Mouse (Mus musculus): ENCODE measurements around the gene Smyd3.

Smyd3 gene

DNA sequence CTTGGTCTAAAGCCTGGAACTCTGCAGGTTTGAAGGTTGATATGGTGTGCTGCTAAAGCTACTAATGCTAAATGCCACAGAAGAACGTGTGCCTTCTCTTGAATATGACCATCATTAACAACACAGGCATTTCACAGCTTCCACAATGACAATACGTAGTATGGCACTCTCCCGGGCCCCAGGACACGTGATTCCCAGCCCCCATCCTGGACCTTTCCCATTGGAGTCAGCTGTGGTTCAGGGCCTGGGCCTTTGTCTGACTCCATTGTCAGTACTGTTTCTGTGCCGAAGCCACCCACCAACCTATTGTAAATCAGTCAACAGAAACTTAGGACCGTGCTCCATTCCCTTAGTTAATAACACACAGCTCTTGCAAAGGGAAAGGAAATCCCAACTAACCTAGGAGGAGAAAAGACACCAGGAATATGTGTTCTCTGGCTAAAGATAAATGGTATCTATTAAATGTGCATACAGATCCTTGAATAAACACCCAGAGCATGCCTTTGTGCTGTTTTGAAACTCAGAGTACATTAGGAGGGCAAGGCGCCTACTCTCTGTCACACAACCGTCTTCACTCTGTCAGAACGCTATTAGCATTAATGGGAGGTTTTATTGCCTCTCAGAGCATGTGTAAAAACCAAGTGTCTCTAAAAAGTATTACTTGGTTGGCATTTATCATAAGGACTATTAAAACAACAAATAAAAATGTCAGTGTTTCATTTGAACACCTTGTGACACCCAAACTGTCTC is 397.4 kb downstream of the Smyd3 start:
- peak; percentile 40 for DNase-seq (ENCODE audit: extremely low spot score, low spot score)

DNA sequence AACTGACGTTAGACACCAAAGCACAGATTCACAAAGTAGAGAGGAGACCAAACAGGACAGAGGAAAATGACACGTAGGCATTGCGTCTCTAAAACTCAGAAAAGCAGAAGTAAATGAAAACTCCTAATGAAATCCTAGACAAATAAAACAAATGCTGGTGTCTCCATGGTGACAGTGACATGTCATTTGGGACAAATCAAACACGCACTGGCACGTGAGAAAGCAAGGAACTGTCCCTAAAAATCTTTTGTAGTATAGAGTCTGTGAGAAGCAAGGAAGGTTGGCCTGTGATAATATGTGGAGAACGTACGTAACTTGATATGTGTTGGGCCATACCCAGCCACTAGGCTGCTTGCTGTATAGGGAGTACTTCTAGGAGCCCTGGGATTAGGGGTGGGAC is 399.2 kb downstream of the Smyd3 start:
- no peak for DNase-seq (ENCODE audit: extremely low spot score, low spot score)

DNA sequence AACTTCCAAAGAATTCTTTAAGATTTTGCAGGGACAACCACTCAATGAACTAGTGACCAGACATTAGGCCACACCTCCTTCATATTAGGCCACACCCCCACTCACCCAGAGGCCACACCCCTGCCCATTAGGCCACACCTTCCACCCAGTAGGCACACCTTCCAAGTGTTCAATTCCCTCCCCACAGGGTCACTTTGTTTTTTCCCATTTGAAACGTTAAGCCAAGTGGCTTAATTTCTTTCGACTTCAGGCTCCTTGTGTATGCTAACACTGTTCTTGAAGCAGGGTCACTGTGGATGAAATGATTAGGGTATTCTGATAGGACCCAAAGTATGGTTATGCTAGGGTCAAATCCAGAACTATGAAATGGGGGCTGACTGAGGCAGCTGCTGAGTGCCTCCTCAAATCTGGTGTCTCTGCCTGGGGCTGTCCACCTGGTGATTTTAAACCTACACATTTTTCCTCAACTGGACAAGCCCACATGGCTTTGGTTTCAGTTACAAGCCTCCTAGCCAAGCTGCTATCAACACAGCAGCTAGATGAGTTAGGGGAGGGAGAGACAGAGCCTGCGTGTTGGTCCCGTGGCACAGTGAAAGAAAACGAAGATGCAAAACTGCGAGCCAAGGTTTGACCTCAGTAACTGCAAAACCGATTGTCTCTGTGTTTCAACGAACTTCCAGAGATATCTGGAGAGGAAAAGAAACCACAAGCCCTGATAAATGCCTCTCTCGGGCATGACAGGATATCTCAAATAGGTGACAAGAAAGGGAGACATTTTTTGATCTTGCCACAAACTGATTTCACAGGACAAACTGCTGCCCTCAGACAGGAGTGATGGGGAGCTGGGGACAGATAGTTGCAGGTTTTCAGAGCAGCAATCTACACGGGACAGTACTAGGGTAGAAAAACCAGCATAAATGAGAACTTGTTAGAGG is 400.8 kb downstream of the Smyd3 start:
- DNase-seq (ENCODE audit: extremely low spot score, low spot score) = no peak

DNA sequence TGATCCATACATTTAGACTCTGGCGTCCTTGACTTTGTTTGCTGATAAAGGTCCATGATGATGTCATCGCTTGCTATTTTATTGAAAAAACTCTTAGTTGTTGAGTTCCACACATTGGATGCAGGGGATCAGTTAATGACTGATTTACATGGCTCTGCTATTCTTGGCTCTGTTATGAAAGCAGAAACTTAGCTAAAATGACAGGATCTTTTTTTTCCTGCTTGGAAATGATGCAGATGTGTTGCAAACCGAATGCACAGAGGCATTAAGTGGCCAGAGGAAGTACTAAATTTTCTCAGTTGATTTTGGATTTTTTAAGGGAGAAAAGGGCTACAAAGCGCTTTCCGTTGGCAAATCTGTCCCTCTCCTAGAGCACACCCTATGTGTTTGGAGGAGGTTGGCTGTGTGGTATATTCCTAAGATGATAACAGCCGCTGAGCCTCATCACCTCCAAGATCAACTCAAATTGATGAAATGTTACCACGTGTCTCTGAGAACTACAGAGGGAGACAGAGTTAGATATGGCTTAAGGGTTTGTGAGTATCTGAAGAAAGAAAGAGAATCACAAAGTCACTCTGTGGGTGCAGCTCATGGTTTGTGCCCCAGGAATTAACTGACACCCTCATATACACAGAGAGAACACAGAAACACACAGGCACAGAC is 402.9 kb downstream of the Smyd3 start:
- DNase-seq (ENCODE audit: extremely low spot score, low spot score) = no peak

DNA sequence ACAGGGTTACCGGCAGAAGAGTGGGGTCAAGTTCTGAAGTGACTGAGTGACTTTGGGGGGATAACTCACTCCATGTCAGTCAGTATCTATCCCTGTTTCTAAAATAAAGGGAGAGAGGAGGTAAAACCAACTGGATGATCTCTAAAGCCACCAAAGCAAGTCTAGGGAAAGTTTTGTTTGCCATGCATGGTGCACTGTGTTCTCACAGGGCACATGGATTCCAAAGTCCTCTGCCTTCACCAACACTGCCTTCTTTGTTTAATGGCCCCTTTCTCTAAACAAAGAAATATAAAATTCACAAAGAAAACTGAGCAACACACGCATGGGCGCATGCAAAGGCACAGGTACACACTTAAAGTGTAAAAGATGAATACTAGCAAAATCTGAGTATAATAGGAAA is 403.5 kb downstream of the Smyd3 start:
- DNase-seq (ENCODE audit: extremely low spot score, low spot score) = no peak

DNA sequence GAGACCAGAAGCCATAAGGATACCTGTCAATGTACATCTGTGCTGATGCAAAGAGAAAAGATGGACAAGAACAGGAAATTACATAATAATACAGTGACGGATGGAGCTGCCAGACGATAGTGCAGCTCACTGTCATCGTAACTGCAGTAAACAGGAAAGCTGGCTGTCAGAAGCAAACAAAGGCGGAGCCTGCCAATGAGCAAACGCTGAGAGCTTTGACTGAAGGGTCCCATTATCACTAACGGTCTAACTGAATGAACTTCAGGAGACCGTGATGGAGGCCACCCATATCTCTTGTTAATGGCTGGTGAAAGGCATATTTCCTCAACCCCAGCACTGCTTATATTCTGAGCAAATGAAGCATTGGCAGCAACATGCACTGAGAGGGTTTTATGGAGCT is 409.1 kb downstream of the Smyd3 start:
- DNase-seq (ENCODE audit: extremely low spot score, low spot score) = no peak

DNA sequence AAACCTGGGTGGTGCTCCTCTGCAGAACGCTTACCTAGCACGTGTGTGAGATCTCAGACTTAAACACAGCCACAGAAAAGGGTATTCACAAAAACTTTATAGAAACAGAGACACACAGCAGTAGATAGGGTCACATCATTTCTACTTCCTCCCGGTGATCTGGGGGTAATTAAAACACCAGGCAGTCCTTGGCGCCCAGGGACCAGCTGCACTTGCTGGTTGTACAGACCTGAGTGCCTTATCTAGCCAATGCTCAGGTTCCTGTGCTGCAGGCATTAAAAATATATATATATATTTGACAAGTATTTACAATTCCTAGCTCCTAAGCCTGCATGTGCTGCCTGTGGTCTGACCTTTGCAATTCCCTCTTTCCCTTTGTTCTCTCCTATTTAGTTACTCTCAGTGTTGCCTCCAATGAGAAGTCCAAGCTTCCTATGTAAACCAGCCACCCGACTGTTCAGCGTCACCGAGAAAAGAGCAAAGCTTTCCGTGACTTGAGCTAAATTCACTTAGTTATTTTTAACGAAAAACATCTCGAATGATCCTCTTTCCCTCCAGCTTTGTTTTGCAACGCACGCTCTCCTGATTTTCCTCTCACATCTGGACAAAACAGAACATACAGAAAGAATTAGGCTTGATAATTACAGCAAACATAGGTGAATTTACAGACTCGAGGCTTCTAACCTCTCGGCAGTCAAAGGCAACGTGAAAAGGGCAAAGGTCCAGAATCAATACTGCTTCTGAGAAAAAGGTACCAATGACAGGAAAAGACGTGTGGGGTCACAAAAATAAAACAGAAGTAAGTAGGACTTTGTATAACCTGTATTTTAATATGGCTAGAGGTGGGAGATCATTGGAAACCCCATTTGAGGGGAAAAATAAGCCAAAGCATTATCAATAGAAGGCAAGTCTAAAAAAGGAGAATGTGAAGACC is 409.8 kb downstream of the Smyd3 start:
- no peak for DNase-seq (ENCODE audit: extremely low spot score, low spot score)

DNA sequence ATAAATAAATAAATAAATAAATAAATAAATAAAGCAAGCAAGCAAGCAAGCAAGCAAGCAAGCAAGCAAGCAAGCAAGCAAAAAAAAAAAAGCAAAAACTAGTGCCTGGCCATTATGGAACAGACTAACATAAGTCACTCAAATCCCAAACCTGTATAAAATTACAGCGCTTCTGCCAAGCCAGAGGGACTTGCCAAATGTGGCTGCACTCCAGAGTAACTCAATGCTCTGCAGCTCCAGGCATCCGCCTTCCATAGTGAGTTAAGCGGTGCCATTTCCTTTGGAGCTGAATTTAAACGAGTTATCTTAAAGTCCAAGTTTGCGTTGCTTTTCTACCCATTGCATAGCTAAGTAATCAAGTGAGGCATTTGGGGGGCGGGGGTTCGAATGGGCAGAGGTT is 410.6 kb downstream of the Smyd3 start:
- DNase-seq (ENCODE audit: extremely low spot score, low spot score) = no peak

DNA sequence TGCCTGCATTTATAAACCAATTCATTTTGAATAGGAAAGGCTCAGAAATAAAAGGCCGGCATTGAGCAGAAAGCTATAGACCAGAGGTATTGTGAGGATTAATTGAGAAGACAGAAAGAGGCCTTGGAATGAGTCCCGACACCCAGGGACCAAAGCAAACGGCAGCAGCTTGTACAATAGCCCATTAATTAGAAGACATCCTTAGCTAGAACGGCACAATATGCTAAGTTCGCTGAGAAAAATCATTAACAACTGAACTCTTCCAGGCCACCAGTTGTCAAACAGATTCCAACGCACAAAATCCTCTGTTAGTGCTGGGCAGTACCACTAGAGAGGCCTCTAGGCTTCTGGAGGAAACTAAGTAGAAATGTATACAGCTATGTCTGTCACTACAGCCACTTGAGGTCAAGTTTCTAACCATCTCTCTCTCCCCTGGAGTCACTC is 411.1 kb downstream of the Smyd3 start:
- no peak for DNase-seq (ENCODE audit: extremely low spot score, low spot score)

DNA sequence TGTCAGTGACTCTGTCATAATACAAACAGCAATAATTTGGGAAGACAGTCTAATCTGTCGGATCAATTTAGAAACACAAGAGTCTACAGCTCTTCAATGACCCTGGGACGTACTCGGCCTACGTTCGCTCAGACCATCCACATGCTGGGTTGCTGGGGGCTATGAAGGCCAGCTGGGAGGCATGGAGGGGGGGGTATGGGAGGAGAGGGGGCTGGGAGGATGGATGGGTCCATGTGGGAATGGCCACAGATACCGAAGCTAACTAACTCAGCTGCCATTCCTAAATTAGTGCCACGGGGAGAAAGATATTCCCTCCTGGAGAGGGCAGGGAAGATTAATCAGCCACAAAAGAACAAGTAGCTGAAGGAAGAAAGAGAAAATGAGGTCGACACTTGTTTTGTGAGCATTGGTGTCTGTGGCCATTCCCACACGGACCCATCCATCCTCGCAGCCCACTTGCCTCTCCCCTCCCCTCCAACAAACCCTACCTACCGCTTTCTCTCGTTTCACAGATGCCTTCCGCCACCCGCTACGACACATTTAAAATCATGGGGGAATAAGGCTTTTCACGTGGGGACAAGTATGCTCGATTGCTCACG is 411.6 kb downstream of the Smyd3 start:
- DNase-seq (ENCODE audit: extremely low spot score, low spot score) = no peak

DNA sequence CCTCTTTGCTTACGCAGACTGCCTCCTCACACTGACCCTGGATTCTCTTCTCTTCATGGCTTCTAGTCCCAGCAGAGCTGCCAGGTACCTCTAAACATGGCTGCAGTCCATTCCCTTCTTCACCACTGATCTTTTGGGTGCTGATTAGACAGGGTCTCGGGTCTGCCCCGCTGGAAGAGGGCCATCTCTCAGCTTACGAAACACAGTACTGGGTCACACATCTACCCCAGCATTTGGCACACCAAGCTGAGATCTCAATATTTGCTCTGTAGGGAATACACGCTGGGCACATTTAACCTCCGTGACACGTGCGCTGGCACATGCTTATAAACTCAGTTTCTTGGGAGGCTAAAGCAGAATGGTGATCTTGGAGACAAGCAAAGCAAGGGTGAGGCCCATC is 413.4 kb downstream of the Smyd3 start:
- no peak for DNase-seq (ENCODE audit: extremely low spot score, low spot score)

DNA sequence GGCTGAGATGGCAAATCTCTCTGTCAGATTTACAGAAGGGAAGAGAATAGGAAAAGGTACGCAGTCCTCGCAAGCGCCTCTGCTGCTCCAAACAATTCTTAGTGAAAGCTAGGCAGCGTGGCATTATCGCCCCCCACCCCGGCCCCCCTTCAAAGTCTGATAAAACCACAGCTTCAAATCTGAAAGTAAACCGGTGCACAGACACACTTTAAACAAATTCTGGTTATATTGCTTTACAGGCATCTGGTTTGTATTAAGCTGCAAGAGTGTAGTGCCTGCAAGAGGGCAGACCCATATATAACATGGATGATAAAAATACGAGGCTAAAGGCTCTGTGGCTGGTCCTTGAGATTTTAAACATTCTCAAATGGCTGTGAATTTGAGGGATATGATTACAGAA is 420.8 kb downstream of the Smyd3 start:
- DNase-seq (ENCODE audit: extremely low spot score, low spot score) = no peak

DNA sequence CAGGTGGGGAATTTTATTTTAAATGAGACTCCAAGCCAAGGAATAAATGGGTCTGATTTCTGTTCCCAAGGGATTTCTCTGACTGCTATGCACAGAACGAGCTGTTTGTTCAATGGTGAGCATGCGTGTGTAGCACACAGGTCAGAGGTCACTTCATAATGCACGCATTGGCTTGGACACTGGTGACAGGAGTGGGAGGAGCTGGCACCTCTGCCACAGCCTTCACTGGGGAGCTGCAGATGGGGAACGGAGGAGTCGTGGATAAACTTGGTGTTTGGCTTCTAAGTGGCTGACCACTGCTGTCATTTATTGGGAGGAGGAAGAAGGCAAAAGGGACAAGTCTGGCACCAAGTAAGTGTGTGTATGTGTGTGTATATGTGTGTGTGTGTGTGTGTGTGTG is 421.5 kb downstream of the Smyd3 start:
- DNase-seq (ENCODE audit: extremely low spot score, low spot score) = no peak

DNA sequence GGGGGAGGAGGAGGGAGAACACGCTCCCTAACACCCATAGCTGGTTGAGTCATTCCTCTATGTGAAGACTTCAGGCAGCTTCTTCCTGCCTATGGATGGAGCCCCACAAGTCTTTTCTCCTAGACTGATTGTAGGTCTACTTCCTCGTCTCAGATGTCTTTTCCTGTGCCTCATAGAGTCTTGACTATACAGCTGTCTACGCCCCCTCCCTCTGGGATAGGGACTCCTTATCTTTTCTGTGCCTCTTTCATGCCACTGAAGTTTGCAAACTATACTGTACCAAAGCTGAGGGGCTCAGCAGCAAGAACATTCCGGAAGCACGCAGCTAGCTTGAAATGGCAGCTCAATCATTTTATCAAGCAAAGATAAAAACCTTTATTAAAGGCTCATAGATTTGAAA is 428.7 kb downstream of the Smyd3 start:
- no peak for DNase-seq (ENCODE audit: extremely low spot score, low spot score)

DNA sequence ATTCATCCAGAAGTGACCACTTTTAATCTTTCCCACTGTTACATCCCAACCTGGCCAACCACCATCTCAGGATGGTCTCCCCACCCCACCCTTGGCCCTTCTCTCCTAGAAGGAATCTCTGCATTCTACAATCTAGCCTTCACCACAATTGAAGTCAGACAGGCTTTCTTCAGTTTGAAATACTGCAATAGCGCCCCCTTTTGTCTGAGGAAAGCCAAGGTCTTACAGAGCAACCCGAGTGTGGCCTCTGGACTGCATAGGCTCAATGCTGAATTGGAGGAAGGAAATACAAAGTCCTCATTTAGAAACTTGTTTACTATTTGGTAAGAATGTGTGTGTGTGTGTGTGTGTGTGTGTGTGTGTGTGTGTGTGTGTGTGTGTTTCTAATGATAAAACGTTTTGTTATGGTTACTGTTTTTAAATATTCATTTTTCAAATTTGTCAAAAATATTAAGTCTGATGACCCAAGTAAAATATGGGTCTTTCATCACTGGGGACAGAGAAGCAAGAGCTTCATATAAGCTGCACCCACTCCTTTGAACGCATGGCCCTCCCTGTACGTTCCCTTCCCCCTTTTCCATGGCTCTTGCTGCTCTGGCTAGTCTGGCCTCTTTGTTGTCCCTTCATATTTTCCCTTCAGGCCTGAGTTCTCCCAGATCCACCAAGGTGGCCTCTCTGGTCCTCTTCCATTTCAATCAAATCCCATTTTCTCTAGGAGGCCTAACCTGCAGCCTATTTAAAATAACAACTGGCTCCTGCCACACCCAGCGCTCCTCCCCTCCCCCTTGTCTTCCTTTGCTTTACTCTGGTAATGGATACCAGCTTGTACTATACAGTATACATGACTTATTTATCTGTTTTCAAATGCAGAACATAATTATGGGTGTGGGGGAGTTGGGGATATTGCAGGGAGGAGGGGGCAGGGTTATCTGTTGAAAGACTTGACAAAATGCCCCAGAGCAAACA is 430.5 kb downstream of the Smyd3 start:
- DNase-seq (ENCODE audit: extremely low spot score, low spot score) = no peak

DNA sequence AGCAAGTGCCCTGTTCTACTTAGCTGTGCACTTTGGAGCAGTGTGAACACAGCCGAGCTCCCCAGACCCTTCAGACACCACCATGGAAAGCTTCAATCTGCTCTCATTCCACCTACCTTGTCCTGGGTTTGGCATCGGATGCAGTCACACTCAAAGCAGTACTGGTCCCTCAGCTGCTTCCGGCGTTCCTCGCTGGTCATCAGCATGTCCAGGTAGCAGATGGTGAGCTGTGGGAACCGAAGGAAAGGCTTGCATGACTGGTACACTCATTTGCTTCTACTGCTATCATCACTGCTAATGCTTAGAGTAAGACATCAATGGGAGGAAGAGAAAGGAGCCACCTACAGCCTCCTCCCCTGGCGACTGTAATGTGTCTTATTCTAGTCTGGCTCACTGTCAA is 431.6 kb downstream of the Smyd3 start:
- no peak for DNase-seq (ENCODE audit: extremely low spot score, low spot score)

DNA sequence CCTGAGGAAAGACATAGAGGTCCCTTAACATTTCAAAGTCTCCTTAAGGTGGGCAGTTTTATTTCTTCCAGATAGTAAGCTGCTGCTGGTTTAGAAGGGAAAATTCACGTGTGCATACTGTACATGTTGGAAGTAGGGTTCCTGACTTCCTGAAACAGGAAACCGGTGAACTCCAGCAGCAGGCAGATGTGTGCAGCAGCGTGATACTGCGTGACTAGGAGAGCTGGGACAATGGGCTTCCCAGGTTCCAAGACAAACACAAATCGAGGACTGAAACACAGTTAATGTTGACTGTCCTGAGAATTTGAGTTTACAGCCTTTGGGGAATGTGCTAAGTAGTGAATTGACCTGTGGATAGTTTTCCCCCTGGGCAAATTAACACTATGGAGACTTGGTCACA is 434.7 kb downstream of the Smyd3 start:
- DNase-seq (ENCODE audit: extremely low spot score, low spot score) = no peak

DNA sequence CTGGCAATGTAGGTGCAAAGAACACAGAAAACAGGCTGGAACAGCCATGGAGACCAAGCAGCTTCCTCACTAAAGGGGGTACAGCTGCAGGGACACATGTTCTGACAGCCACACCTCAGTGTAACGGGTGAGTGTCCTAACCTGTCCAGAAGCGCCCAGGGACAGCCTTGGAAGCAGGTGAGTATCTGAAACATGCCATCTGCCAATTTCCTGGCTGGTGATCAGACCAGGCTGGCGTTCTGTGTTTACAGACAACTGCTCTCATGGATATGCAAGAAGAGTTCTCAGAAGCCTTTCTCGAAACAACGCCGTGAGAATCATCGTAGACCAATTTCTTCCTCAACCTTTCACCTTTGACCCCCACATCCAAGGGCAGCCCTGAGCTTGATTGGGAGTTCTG is 444.0 kb downstream of the Smyd3 start:
- DNase-seq (ENCODE audit: extremely low spot score, low spot score) = no peak

DNA sequence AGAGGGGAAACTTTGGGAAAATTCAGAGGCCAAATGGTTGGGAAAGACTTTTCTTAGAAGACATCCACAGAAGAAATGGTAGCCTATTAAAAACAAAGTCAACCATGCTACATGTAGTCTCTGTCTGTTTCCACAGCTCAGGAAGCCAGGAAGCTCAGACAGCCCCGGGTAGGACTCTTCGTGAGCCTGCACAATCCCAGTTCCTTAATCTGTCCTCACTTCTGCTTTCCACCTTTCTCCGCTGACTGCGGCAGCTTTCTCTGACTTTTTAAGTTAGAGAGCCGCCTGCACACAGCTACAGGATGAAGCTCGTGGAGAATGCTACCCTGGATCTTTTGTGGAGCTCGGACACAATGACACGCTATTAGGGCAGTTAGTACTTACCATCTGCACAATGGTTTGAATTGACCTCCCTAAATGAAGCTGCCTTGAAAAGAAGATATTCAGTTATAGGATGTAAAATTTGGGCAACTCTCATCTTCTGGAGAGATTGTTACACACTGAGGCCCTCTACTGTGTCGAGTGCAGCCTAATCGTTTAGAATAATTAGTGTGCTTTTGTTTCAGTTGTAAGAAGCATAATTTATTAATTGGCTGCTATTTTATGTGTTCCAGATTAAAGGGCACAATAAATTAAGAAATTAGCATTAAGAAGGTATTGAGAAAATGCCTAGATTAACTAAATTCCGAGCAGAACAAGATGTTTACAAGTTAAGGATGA is 444.7 kb downstream of the Smyd3 start:
- no peak for DNase-seq (ENCODE audit: extremely low spot score, low spot score)
